Mouse (Mus musculus): ENCODE measurements around the gene Zfp324.

The Zfp324 gene

GRCm38 (mm10) chr7:13009143-13010004, 43.7 kb downstream of the Zfp324 start:
- DNase-seq (ENCODE audit: low spot score), result peak; percentile 93

- DNase-seq (ENCODE audit: low spot score), result no peak
Observed at GRCm38 (mm10) chr7:13010005-13010908, 44.6 kb downstream of the Zfp324 start, which contains the start of gene Zbtb45. Gene Zbtb45 (minus strand): TSS chr7:13010034.

GRCm38 (mm10) chr7:13013671-13014070, 48.0 kb downstream of the Zfp324 start:
- no peak for DNase-seq (ENCODE audit: low spot score)

DNA sequence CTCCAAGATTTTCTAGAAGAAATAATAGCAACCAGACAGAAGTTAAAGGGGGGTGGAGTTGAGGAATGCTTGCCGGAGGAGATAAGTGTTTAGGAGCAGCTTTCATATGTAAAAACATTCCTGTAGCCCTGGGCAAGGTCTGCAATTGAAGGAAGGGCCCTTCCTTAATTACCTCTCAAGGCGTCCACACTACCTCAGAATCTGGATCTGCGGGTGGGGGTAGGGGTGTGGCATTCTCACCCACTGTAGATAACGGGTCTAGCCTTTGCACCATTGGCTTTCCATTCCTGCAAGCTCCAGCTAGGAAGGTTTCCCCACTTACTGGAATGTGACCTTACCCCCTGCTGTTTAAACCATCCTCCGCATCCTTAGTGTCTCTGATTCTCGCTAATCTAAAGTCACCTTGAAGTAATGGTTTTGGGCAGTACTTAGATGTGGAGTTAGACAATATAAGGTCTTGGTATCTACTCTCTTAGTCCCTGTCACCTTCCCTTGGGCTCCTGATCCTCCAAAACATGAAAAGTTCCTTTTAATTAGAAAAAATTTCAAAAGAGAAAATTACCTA, 48.7 kb downstream of the Zfp324 start:
- no peak for DNase-seq (ENCODE audit: low spot score)

- no peak for DNase-seq (ENCODE audit: low spot score)
Observed at GRCm38 (mm10) chr7:13015217-13015616, 49.6 kb downstream of the Zfp324 start.

- DNase-seq (ENCODE audit: low spot score), result peak; percentile 86
Observed at GRCm38 (mm10) chr7:13022773-13023535, 57.3 kb downstream of the Zfp324 start.
